Comparison of ENCODE assay signal across 20 mouse cellular contexts in genomic region chr11:54313391-54314360, GRCm38 (mm10). TPM values are rescaled to one million over a fixed set of nuclear protein-coding genes. Genes with fewer than 3 reads are reported as not detected.
A peak's percentile ranks its signal among the peaks of the same experiment; 100 is the strongest.
DNase-seq lines count a peak whose midpoint lies in the region; ATAC-seq and TF ChIP-seq lines count a peak whose summit lies in the region.
"Had no signal": no experiment of that assay in that cellular context is flagged by ENCODE, and none has a peak within 500 bp of the region (broad histone marks: within the 10 kb centered on the region; RNA-seq: fewer than 3 reads in every experiment).

No protein-coding gene starts in this region.

- no peaks in the 10 kb centered on the region for H3K79me2 ChIP-seq in MEL (ENCODE audit: control insufficient read depth, insufficient read depth, low read length, poor library complexity)

- no peak for ATAC-seq in embryonic facial prominence, embryonic 14.5 days (ENCODE audit: low read depth)
- peak; percentile 74 for ATAC-seq in kidney, embryonic 15.5 days (replicated peaks; ENCODE audit: low FRiP score)
- peak; percentile 72 for ATAC-seq in liver, embryonic 13.5 days (ENCODE audit: low read depth)

- no peaks in the 10 kb centered on the region for H3K4me1 ChIP-seq in embryonic facial prominence, embryonic 14.5 days (ENCODE audit: control insufficient read depth, insufficient read depth, low read length)
- peaks cover 40% of the 10 kb centered on the region for H3K4me1 ChIP-seq in embryonic facial prominence, embryonic 10.5 days
- peaks cover 13% of the 10 kb centered on the region for H3K4me1 ChIP-seq in kidney, embryonic 15.5 days
- H3K4me1 ChIP-seq in MEL (ENCODE audit: control insufficient read depth in 1 of 2, insufficient read depth in 2 of 2, low read length in 2 of 2), result peaks cover 29 to 35% of the 10 kb centered on the region in 2 experiments
- H3K4me1 ChIP-seq in liver, embryonic 13.5 days (replicated peaks), result peaks cover 44% of the 10 kb centered on the region

- no peaks in the 10 kb centered on the region for H3K27me3 ChIP-seq in embryonic facial prominence, embryonic 14.5 days (replicated peaks; ENCODE audit: control insufficient read depth, insufficient read depth, low read length)
- H3K27me3 ChIP-seq in embryonic facial prominence, embryonic 10.5 days (replicated peaks; ENCODE audit: low read depth, poor library complexity, severe bottlenecking), result no peaks in the 10 kb centered on the region
- no peaks in the 10 kb centered on the region for H3K27me3 ChIP-seq in kidney, embryonic 15.5 days
- H3K27me3 ChIP-seq in MEL (ENCODE audit: control insufficient read depth in 1 of 2, insufficient read depth in 2 of 2, low read length in 2 of 2), result no peaks in the 10 kb centered on the region
- no peaks in the 10 kb centered on the region for H3K27me3 ChIP-seq in liver, embryonic 13.5 days
- H3K27me3 ChIP-seq: embryonic facial prominence, embryonic 13.5 days; hindbrain, embryonic 15.5 days; limb, embryonic 12.5 days had no signal

- TF ChIP-seq EP300 in MEL (IDR thresholded peaks at IDR 0.05; ENCODE audit: low read depth in 1 of 2, low read length in 2 of 2), result peak; percentile 81 to 91

- 74% methylated on average over 7 of the region's 7 CpGs for whole genome bisulfite sequencing in embryonic facial prominence, embryonic 14.5 days
- 69% methylated on average over 7 of the region's 7 CpGs for WGBS in embryonic facial prominence, embryonic 10.5 days
- 59% methylated on average over 7 of the region's 7 CpGs for WGBS in kidney, embryonic 15.5 days
- WGBS in liver, embryonic 13.5 days (ENCODE audit: insufficient replicate concordance), result 48% methylated on average over 7 of the region's 7 CpGs

- no peak overlapping the region for H3K27ac ChIP-seq in embryonic facial prominence, embryonic 14.5 days (replicated peaks; ENCODE audit: low read depth, low read length)
- no peak overlapping the region; the same call in 1 of the 2 replicates for H3K27ac ChIP-seq in embryonic facial prominence, embryonic 10.5 days (replicated peaks)
- no peak overlapping the region for H3K27ac ChIP-seq in kidney, embryonic 15.5 days
- peak overlapping the region; percentile 54 for H3K27ac ChIP-seq in MEL (ENCODE audit: control insufficient read depth, low read depth, low read length)
- H3K27ac ChIP-seq in liver, embryonic 13.5 days, result peak overlapping the region; percentile 79
- H3K27ac ChIP-seq: embryonic facial prominence, embryonic 13.5 days; limb, embryonic 12.5 days had no signal

- TF ChIP-seq CTCF in MEL (IDR thresholded peaks at IDR 0.05 in 2 of 3, conservative IDR thresholded peaks at IDR 0.05 in 1 of 3; ENCODE audit: control insufficient read depth in 1 of 3, insufficient read depth in 1 of 3, low read depth in 2 of 3, low read length in 3 of 3, poor library complexity in 1 of 3, severe bottlenecking in 1 of 3), result no peak

- H3K9ac ChIP-seq in embryonic facial prominence, embryonic 14.5 days (ENCODE audit: low read depth, low read length), result no peak overlapping the region
- no peak overlapping the region for H3K9ac ChIP-seq in kidney, embryonic 15.5 days
- H3K9ac ChIP-seq in MEL (ENCODE audit: control insufficient read depth, low read depth, low read length, poor library complexity, severe bottlenecking), result no peak overlapping the region
- 0 out of 2 replicates have a peak overlapping the region, but pooled peaks have one; percentile 6 for H3K9ac ChIP-seq in liver, embryonic 13.5 days
- H3K9ac ChIP-seq: embryonic facial prominence, embryonic 13.5 days; forebrain, postnatal 0 days; hindbrain, embryonic 15.5 days; limb, embryonic 12.5 days had no signal

- TF ChIP-seq POLR2A in MEL (IDR thresholded peaks at IDR 0.05; ENCODE audit: control insufficient read depth in 1 of 2, insufficient read depth in 1 of 2, low read depth in 1 of 2, low read length in 2 of 2, poor library complexity in 1 of 2), result peak in 1 of 2 experiments; percentile 49; a peak in 2 of 4 replicates

- DNase-seq in embryonic facial prominence, embryonic 14.5 days (ENCODE audit: low spot score), result peak; percentile 12
- DNase-seq in embryonic facial prominence, embryonic 10.5 days (ENCODE audit: low spot score), result no peak
- no peak for DNase-seq in kidney, adult 9 months
- DNase-seq in MEL (ENCODE audit: low read depth, low spot score), result peak; percentile 83
- peak; percentile 32 for DNase-seq in liver, embryonic 13.5 days
- no peak for DNase-seq in adrenal gland, adult (ENCODE audit: inconsistent age in 2 of 2, low spot score in 1 of 2)
- DNase-seq in right cerebral cortex, postnatal 4 days, result no peak
- DNase-seq: B cell, adult 2 months; forebrain, postnatal 0 days; layer of hippocampus, postnatal 36 days; lung, postnatal 14 days; right cerebral cortex, adult 18-20 months; thymus, postnatal 4 days had no signal

- no peaks in the 10 kb centered on the region for H3K36me3 ChIP-seq in embryonic facial prominence, embryonic 14.5 days (ENCODE audit: control insufficient read depth, insufficient read depth, low read length)
- H3K36me3 ChIP-seq in embryonic facial prominence, embryonic 10.5 days (replicated peaks), result no peaks in the 10 kb centered on the region
- no peaks in the 10 kb centered on the region for H3K36me3 ChIP-seq in kidney, embryonic 15.5 days
- peaks cover 0 to 22% of the 10 kb centered on the region in 2 experiments; a peak in 2 of 4 replicates for H3K36me3 ChIP-seq in MEL (ENCODE audit: control insufficient read depth in 1 of 2, insufficient read depth in 2 of 2, low read length in 2 of 2)
- H3K36me3 ChIP-seq in liver, embryonic 13.5 days, result no peaks in the 10 kb centered on the region
- H3K36me3 ChIP-seq: embryonic facial prominence, embryonic 13.5 days; G1E; hindbrain, embryonic 15.5 days; limb, embryonic 12.5 days had no signal

- no peaks in the 10 kb centered on the region for H3K9me3 ChIP-seq in embryonic facial prominence, embryonic 14.5 days (ENCODE audit: control insufficient read depth, low read length)
- no peaks in the 10 kb centered on the region for H3K9me3 ChIP-seq in embryonic facial prominence, embryonic 10.5 days
- H3K9me3 ChIP-seq in kidney, embryonic 15.5 days (replicated peaks), result no peaks in the 10 kb centered on the region
- H3K9me3 ChIP-seq in MEL (replicated peaks; ENCODE audit: insufficient read depth, low read length), result no peaks in the 10 kb centered on the region
- H3K9me3 ChIP-seq in liver, embryonic 13.5 days (replicated peaks), result no peaks in the 10 kb centered on the region
- H3K9me3 ChIP-seq: embryonic facial prominence, embryonic 13.5 days; G1E; hindbrain, embryonic 15.5 days; limb, embryonic 12.5 days had no signal

- no peak overlapping the region for H3K4me3 ChIP-seq in embryonic facial prominence, embryonic 14.5 days (ENCODE audit: low read depth, low read length)
- no peak overlapping the region for H3K4me3 ChIP-seq in embryonic facial prominence, embryonic 10.5 days
- no peak overlapping the region for H3K4me3 ChIP-seq in kidney, embryonic 15.5 days (replicated peaks)
- H3K4me3 ChIP-seq in MEL (ENCODE audit: control insufficient read depth in 1 of 2, insufficient read depth in 1 of 2, low read depth in 2 of 2, low read length in 2 of 2), result peak overlapping the region in 1 of 2 experiments; percentile 27; a peak in 2 of 4 replicates
- H3K4me3 ChIP-seq in liver, embryonic 13.5 days (replicated peaks), result no peak overlapping the region
- H3K4me3 ChIP-seq: embryonic facial prominence, embryonic 13.5 days; hindbrain, embryonic 15.5 days; limb, embryonic 12.5 days had no signal

- no peak for TF ChIP-seq RAD21 in MEL (IDR thresholded peaks at IDR 0.05; ENCODE audit: low read depth, low read length)

- H3K4me2 ChIP-seq in embryonic facial prominence, embryonic 14.5 days (ENCODE audit: low read depth, low read length), result no peak overlapping the region
- no peak overlapping the region for H3K4me2 ChIP-seq in kidney, embryonic 15.5 days
- 0 out of 2 replicates have a peak overlapping the region, but pooled peaks have one; percentile 6 for H3K4me2 ChIP-seq in liver, embryonic 13.5 days
- H3K4me2 ChIP-seq: embryonic facial prominence, embryonic 13.5 days; hindbrain, embryonic 15.5 days; limb, embryonic 12.5 days had no signal

TF ChIP-seq in MEL, 35 proteins besides CTCF, POLR2A, EP300 and RAD21 (continues in another document):
- TF ChIP-seq MXI1 (IDR thresholded peaks at IDR 0.05; ENCODE audit: low read depth, low read length), result no peak
- TF ChIP-seq GABPA (IDR thresholded peaks at IDR 0.05; ENCODE audit: low read depth, low read length), result no peak
- no peak for TF ChIP-seq MAFK (IDR thresholded peaks at IDR 0.05; ENCODE audit: borderline replicate concordance, low read depth, low read length)
- 0 out of 2 replicates have a peak, but pooled peaks have one; percentile 37 for TF ChIP-seq HCFC1 (IDR thresholded peaks at IDR 0.05; ENCODE audit: low read depth, low read length)
- TF ChIP-seq CHD1 (IDR thresholded peaks at IDR 0.05; ENCODE audit: low read depth, low read length), result no peak

RNA-seq across cellular contexts. Expression of gene Acsl6, which starts 10.1 kb away (rescaled TPM):
- 2.3 and 3.2 TPM in 2 replicates for polyA plus RNA-seq in embryonic facial prominence, embryonic 14.5 days (2014; fragmentation: Nextera tagmentation; extraction: Ambion mirVana)
- 4.0 and 5.2 TPM in 2 replicates for polyA plus RNA-seq in embryonic facial prominence, embryonic 10.5 days (2016; fragmentation: Nextera tagmentation; extraction: Ambion mirVana)
- 0.70 and 0.89 TPM in 2 replicates for polyA plus RNA-seq in kidney, embryonic 15.5 days (2015; fragmentation: Nextera tagmentation; extraction: Ambion mirVana)
- total RNA-seq in MEL (2012; rRNA removed), result 3.2 and 7.9 TPM in 2 replicates
- 1 to 10 TPM in 1 of 2 experiments, not detected in 1; 2.8 TPM for polyA plus RNA-seq in MEL (2012; ENCODE audit: insufficient read depth in 1 of 2, insufficient read length in 2 of 2, low read depth in 1 of 2, low replicate concordance in 2 of 2, missing spikeins in 1 of 2)
- 1.2 and 1.9 TPM in 2 replicates for polyA plus RNA-seq in liver, embryonic 13.5 days (2015; fragmentation: Nextera tagmentation; extraction: Ambion mirVana)
- polyA plus RNA-seq: G1E had no signal

RNA-seq across cellular contexts. Expression of gene Il3, which starts 46.6 kb away (rescaled TPM):
- polyA plus RNA-seq in embryonic facial prominence, embryonic 14.5 days (2014; fragmentation: Nextera tagmentation; extraction: Ambion mirVana), result not detected in 2 replicates
- polyA plus RNA-seq in embryonic facial prominence, embryonic 10.5 days (2016; fragmentation: Nextera tagmentation; extraction: Ambion mirVana), result not detected in 2 replicates
- polyA plus RNA-seq in kidney, embryonic 15.5 days (2015; fragmentation: Nextera tagmentation; extraction: Ambion mirVana), result not detected in 2 replicates
- not detected in 2 replicates for total RNA-seq in MEL (2012; rRNA removed)
- not detected for polyA plus RNA-seq in MEL (2012; ENCODE audit: insufficient read depth in 1 of 2, insufficient read length in 2 of 2, low read depth in 1 of 2, low replicate concordance in 2 of 2, missing spikeins in 1 of 2)
- polyA plus RNA-seq in liver, embryonic 13.5 days (2015; fragmentation: Nextera tagmentation; extraction: Ambion mirVana), result not detected in 2 replicates
- total RNA-seq: forebrain, postnatal 0 days; gastrocnemius, postnatal 36 days; layer of hippocampus, postnatal 36 days had no signal
- polyA plus RNA-seq: embryonic facial prominence, embryonic 13.5 days; forebrain, postnatal 0 days; G1E; hindbrain, embryonic 15.5 days; kidney, embryonic 14.5 days; limb, embryonic 12.5 days had no signal

RNA-seq across cellular contexts. Expression of gene Meikin, which starts 56.8 kb away (rescaled TPM):
- not detected in 2 replicates for polyA plus RNA-seq in embryonic facial prominence, embryonic 14.5 days (2014; fragmentation: Nextera tagmentation; extraction: Ambion mirVana)
- not detected in 2 replicates for polyA plus RNA-seq in embryonic facial prominence, embryonic 10.5 days (2016; fragmentation: Nextera tagmentation; extraction: Ambion mirVana)
- not detected in 2 replicates for polyA plus RNA-seq in kidney, embryonic 15.5 days (2015; fragmentation: Nextera tagmentation; extraction: Ambion mirVana)
- not detected in 2 replicates for total RNA-seq in MEL (2012; rRNA removed)
- polyA plus RNA-seq in MEL (2012; ENCODE audit: insufficient read depth in 1 of 2, insufficient read length in 2 of 2, low read depth in 1 of 2, low replicate concordance in 2 of 2, missing spikeins in 1 of 2), result not detected
- polyA plus RNA-seq in liver, embryonic 13.5 days (2015; fragmentation: Nextera tagmentation; extraction: Ambion mirVana), result not detected in 2 replicates
- total RNA-seq: forebrain, postnatal 0 days; G1E; gastrocnemius, postnatal 36 days; layer of hippocampus, postnatal 36 days had no signal
- polyA plus RNA-seq: embryonic facial prominence, embryonic 13.5 days; forebrain, postnatal 0 days; G1E; hindbrain, embryonic 15.5 days; kidney, embryonic 14.5 days; limb, embryonic 12.5 days had no signal

Comparison
In these comparisons a context has a peak if more than half of its experiments do, and no peak if none do; other contexts are left out.
1. DNase-seq: peak in embryonic facial prominence, embryonic 14.5 days (single experiment), MEL (single experiment) and liver, embryonic 13.5 days (single experiment); none in embryonic facial prominence, embryonic 10.5 days (single experiment), kidney, adult 9 months (single experiment), adrenal gland, adult (0 of 2) and right cerebral cortex, postnatal 4 days (single experiment).
2. H3K27ac ChIP-seq: peak in MEL (single experiment) and liver, embryonic 13.5 days (single experiment); none in embryonic facial prominence, embryonic 14.5 days (single experiment), embryonic facial prominence, embryonic 10.5 days (single experiment) and kidney, embryonic 15.5 days (single experiment).